Mouse (Mus musculus) liver, postnatal 0 days (tissue): Measurements from ENCODE around the gene Gpn2. TPM values are rescaled to one million over a fixed set of nuclear protein-coding genes. Genes with fewer than 3 reads are reported as not detected.

Experiments
- ATAC-seq: fragments of 200-750 bp; cut with Nextera tagmentation; 2 replicates; pipeline ENCODE4 v1.8.0; 2017; ENCODE audit warnings: mild to moderate bottlenecking, moderate library complexity
- DNase-seq: peaks from one replicate; pipeline ENCODE4 v3.0.0-alpha.2; 2016
- H3K27ac ChIP-seq: fragments of 300-500 bp; sonication (generic); 2 replicates; pipeline ENCODE4 v1.5.1; 2014; ENCODE audit warnings: antibody characterized with exemption, moderate library complexity, mild to moderate bottlenecking, low read depth
- H3K27me3 ChIP-seq: fragments of 300-500 bp; sonication (generic); 2 replicates; pipeline ENCODE4 v1.6.1; 2014; ENCODE audit warnings: low read length, control low read depth, mixed read lengths; ENCODE audit not compliant: insufficient read depth
- H3K36me3 ChIP-seq: fragments of 300-500 bp; sonication (generic); replicated peaks from 2 replicates; pipeline ENCODE4 v1.6.1; 2014; ENCODE audit warnings: mild to moderate bottlenecking, control low read depth, low read length, moderate library complexity, mixed read lengths; ENCODE audit not compliant: insufficient read depth
- H3K4me1 ChIP-seq: fragments of 300-500 bp; sonication (generic); 2 replicates; pipeline ENCODE4 v1.6.1; 2014; ENCODE audit warnings: antibody characterized with exemption, mild to moderate bottlenecking, control low read depth; ENCODE audit not compliant: insufficient read depth
- H3K4me2 ChIP-seq: fragments of 300-500 bp; sonication (generic); 2 replicates; pipeline ENCODE4 v1.6.1; 2014; ENCODE audit warnings: low read depth, mild to moderate bottlenecking, low read length, moderate library complexity, mixed read lengths
- H3K4me3 ChIP-seq: fragments of 300-500 bp; sonication (generic); 2 replicates; pipeline ENCODE4 v1.5.1; 2014; ENCODE audit warnings: low read depth, low read length
- H3K9ac ChIP-seq: fragments of 300-500 bp; sonication (generic); replicated peaks from 2 replicates; pipeline ENCODE4 v1.6.1; 2014; ENCODE audit warnings: mild to moderate bottlenecking, moderate library complexity
- H3K9me3 ChIP-seq: fragments of 300-500 bp; sonication (generic); 2 replicates; pipeline ENCODE4 v1.6.1; 2016; ENCODE audit warnings: mild to moderate bottlenecking, control low read depth, low read length, mixed read lengths
- CTCF ChIP-seq: sonication (generic); IDR thresholded peaks from 2 replicates; pipeline ENCODE4 v1.5.1; 2016; ENCODE audit warnings: antibody characterized with exemption, low read depth
- EP300 ChIP-seq: IDR thresholded peaks from 2 replicates; pipeline ENCODE4 v1.6.1; 2016; ENCODE audit warnings: antibody characterized with exemption, low read depth, mild to moderate bottlenecking
- WGBS: fragments of 180-500 bp; shearing (Covaris S2); extraction: QIAGEN DNeasy Blood & Tissue Kit; methylation state at CpG from one replicate; pipeline ENCODE4 v1.1.7; 2014; ENCODE audit not compliant: insufficient replicate concordance; 5-methylcytosine and 5-hydroxymethylcytosine counted together
- polyA plus RNA-seq: library from polyadenylated mRNA; unstranded; fragments of >200 nt; fragmentation: Nextera tagmentation; extraction: Ambion mirVana; gene quantifications from 2 replicates; pipeline ENCODE4 v1.2.1, GENCODE M21; 2015

Gpn2 gene
- polyA plus RNA-seq, 1 experiment from 2014 or later: 10.2 TPM

DNA sequence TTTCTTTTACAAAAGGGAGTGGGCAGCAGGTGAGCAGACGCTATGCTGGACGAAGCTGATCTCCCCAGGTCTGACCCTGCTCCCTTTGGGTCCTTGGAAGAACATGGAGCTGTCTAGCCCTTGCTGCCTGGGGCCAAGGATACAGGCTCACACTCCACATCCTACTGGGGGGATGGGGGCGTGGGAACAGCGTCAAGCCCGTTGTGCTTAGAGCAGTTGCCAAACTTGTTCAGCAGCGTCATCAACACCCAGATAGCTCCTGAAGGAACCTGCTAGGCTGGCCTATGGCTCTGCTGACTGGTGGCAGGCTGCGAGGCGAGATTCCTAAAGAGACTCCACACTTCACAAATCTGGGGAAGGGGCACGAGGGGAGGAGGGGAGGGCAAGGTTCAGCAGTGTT is 21.2 kb downstream of the Gpn2 start:
- 67% methylated on average over 9 of the region's 9 CpGs for WGBS
- Histone ChIP-seq H3K27ac (no peak overlapping the region), H3K4me1 (peaks cover 5% of the 10 kb centered on the region), H3K36me3 (peaks cover 36% of the 10 kb centered on the region), H3K4me3 (no peak overlapping the region), H3K27me3 (peaks cover 14% of the 10 kb centered on the region), H3K9me3 (no peaks in the 10 kb centered on the region), H3K4me2 (no peak overlapping the region), H3K9ac (no peak overlapping the region)
- no peak for DNase-seq
- TF ChIP-seq EP300 (no peak), CTCF (no peak)
- ATAC-seq: no peak

DNA sequence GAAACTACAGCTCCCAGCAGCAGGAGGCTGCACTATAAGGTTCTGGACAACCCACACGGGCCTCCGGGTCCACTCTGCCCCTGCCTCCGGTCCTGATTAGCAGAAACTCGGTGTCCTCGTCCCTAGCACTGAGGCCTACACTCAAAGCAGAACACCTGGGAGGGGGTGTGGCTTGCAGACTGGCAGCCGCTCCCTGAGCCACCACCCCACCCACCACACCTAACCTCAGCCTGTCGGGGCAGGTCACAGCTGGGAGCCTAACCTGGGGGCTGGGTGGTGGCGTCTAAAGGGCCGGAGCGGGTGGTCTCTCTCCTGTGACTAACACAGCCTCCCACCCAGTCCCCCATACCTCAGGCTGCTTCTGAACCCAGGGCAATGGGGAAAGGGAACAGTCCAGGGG is 23.1 kb downstream of the Gpn2 start:
- Histone ChIP-seq H3K27me3 (0 out of 2 replicates have a peak, but pooled peaks cover under 1% of the 10 kb centered on the region), H3K4me3 (no peak overlapping the region), H3K4me2 (no peak overlapping the region), H3K36me3 (peaks cover 40% of the 10 kb centered on the region), H3K9me3 (no peaks in the 10 kb centered on the region), H3K27ac (no peak overlapping the region), H3K9ac (no peak overlapping the region), H3K4me1 (0 out of 2 replicates have a peak, but pooled peaks cover 7% of the 10 kb centered on the region)
- ATAC-seq (no peak), DNase-seq (no peak)
- TF ChIP-seq EP300 (no peak), CTCF (no peak)
- WGBS: 77% methylated on average over 10 of the region's 10 CpGs

- H3K27ac ChIP-seq: no peak overlapping the region
- peak; percentile 91 for DNase-seq
- WGBS: 13% methylated on average over 6 of the region's 6 CpGs
Measured at GRCm38 (mm10) chr4:133609719-133610118, 25.6 kb downstream of the Gpn2 start.

DNA sequence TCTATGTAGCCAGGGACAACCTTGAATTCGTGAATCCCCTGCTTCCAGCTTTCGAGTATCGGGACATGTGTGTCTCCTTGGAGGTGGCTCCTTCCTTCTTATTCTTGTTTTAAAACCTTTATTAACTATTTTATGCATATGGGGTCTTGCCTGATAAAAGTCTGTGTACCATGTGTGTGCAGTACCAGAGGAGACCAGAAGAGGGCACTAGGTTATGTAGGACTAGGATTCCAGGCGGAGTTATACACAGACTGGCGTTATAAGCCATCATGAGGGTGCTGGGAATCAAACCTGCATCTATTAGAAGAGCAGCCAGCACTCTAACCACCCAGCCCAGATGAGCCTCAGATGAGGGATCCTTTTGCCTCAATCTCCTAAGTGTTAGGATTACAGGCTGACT is 27.7 kb downstream of the Gpn2 start:
- H3K4me1 ChIP-seq: 0 out of 2 replicates have a peak, but pooled peaks cover 7% of the 10 kb centered on the region
- no peak for ATAC-seq
- no peak overlapping the region for H3K4me3 ChIP-seq
- TF ChIP-seq CTCF (peak; percentile 57), EP300 (no peak)
- no peak overlapping the region for H3K4me2 ChIP-seq
- H3K27ac ChIP-seq: no peak overlapping the region
- peaks cover 31% of the 10 kb centered on the region for H3K36me3 ChIP-seq
- WGBS: 87% methylated on average over 5 of the region's 5 CpGs
- no peaks in the 10 kb centered on the region for H3K27me3 ChIP-seq
- H3K9ac ChIP-seq: no peak overlapping the region
- no peaks in the 10 kb centered on the region for H3K9me3 ChIP-seq
- no peak for DNase-seq

More at GRCm38 (mm10) chr4:133609719-133610118, 25.6 kb downstream of the Gpn2 start:
- H3K4me3 ChIP-seq: no peak overlapping the region
- H3K27me3 ChIP-seq: no peaks in the 10 kb centered on the region
- 0 out of 2 replicates have a peak, but pooled peaks cover 7% of the 10 kb centered on the region for H3K4me1 ChIP-seq
- no peak overlapping the region for H3K9ac ChIP-seq
- no peak overlapping the region for H3K4me2 ChIP-seq
- peaks cover 42% of the 10 kb centered on the region for H3K36me3 ChIP-seq
- peak; percentile 73 for ATAC-seq
- no peaks in the 10 kb centered on the region for H3K9me3 ChIP-seq
- TF ChIP-seq CTCF: peak; percentile 96
- no peak for TF ChIP-seq EP300

- H3K9me3 ChIP-seq: no peaks in the 10 kb centered on the region
- DNase-seq (no peak), ATAC-seq (no peak)
- H3K4me3 ChIP-seq: no peak overlapping the region
- no peak overlapping the region for H3K9ac ChIP-seq
- H3K36me3 ChIP-seq: peaks cover 27% of the 10 kb centered on the region
- no peak overlapping the region for H3K27ac ChIP-seq
- 92% methylated on average over 7 of the region's 7 CpGs for WGBS
- no peaks in the 10 kb centered on the region for H3K27me3 ChIP-seq
- TF ChIP-seq EP300 (no peak), CTCF (no peak; the same call in 1 of the 2 replicates)
- H3K4me1 ChIP-seq: 0 out of 2 replicates have a peak, but pooled peaks cover 7% of the 10 kb centered on the region
- no peak overlapping the region for H3K4me2 ChIP-seq
Measured at GRCm38 (mm10) chr4:133612416-133612815, 28.3 kb downstream of the Gpn2 start.

GRCm38 (mm10) chr4:133613026-133613425 is 28.9 kb downstream of the Gpn2 start:
- no peak for ATAC-seq
- WGBS: 84% methylated on average over 8 of the region's 8 CpGs
- H3K4me1 ChIP-seq: 0 out of 2 replicates have a peak, but pooled peaks cover 7% of the 10 kb centered on the region
- DNase-seq: no peak
- no peaks in the 10 kb centered on the region for H3K27me3 ChIP-seq
- no peak overlapping the region for H3K4me3 ChIP-seq
- no peak overlapping the region for H3K4me2 ChIP-seq
- no peak overlapping the region for H3K9ac ChIP-seq
- no peak overlapping the region for H3K27ac ChIP-seq
- TF ChIP-seq CTCF (no peak), EP300 (no peak)
- no peaks in the 10 kb centered on the region for H3K9me3 ChIP-seq
- peaks cover 24% of the 10 kb centered on the region for H3K36me3 ChIP-seq

DNA sequence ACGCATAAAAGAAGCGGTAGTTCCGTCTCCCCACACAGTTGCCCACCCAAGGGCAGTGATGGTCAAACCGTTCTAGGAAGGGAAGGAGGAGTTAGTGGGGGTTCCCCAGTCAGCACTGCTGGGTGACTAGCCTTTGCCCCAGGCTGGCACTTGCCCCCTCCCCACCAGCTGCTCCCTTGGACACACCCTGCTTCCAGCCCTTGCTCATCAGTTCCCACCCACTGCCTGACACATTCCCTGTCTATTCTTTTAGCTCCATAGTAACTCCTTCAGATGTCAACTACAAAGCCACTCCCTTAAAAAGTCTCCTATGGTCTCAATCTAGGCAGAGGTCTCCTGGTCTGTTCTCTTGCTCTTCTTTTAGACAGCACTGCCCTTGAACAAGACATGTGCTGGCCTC is 29.7 kb downstream of the Gpn2 start:
- Histone ChIP-seq H3K4me1 (0 out of 2 replicates have a peak, but pooled peaks cover 7% of the 10 kb centered on the region), H3K27me3 (no peaks in the 10 kb centered on the region), H3K9me3 (no peaks in the 10 kb centered on the region), H3K9ac (no peak overlapping the region), H3K36me3 (peaks cover 18% of the 10 kb centered on the region), H3K27ac (no peak overlapping the region), H3K4me2 (no peak overlapping the region), H3K4me3 (no peak overlapping the region)
- no peak for DNase-seq
- no peak for ATAC-seq
- TF ChIP-seq EP300 (no peak), CTCF (no peak)
- WGBS: 75% methylated on average over 4 of the region's 4 CpGs
